Mouse (Mus musculus): Measurements from ENCODE around the gene Sec14l2. TPM values are rescaled to one million over a fixed set of nuclear protein-coding genes. Genes with fewer than 3 reads are reported as not detected.

The Sec14l2 gene
- polyA plus RNA-seq (2016; fragmentation: Nextera tagmentation; extraction: Ambion mirVana) = 0.94 and 2.1 TPM in 2 replicates

- no peak for DNase-seq (ENCODE audit: low spot score)
- WGBS = 70% methylated on average over 10 of the region's 10 CpGs
- Histone ChIP-seq H3K9me3 (no peaks in the 10 kb centered on the region; the same call in none of the 2 replicates), H3K27me3 (ENCODE audit: insufficient read depth, poor library complexity, severe bottlenecking) (peaks cover 38% of the 10 kb centered on the region), H3K4me1 (peaks cover 26% of the 10 kb centered on the region), H3K27ac (no peak within 1 kb of the TSS), H3K4me3 (no peak within 1 kb of the TSS), H3K36me3 (no peaks in the 10 kb centered on the region)
These were observed at the start of gene Sec14l2 for GRCm38 (mm10) chr11:4122742-4123579. Gene Sec14l2 (minus strand): TSS chr11:4123415.

- Histone ChIP-seq H3K9me3 (no peaks in the 10 kb centered on the region), H3K27ac (no peak overlapping the region), H3K4me3 (no peak overlapping the region), H3K4me1 (peaks cover 6% of the 10 kb centered on the region), H3K36me3 (peaks cover 99% of the 10 kb centered on the region), H3K27me3 (ENCODE audit: insufficient read depth, poor library complexity, severe bottlenecking) (no peaks in the 10 kb centered on the region)
- WGBS = 93% methylated on average over 7 of the region's 7 CpGs
- DNase-seq (ENCODE audit: low spot score) = no peak
These were observed 43.4 kb upstream of the Sec14l2 start for GRCm38 (mm10) chr11:4166467-4167090.

GRCm38 (mm10) chr11:4164701-4165100 lies 41.5 kb upstream of the Sec14l2 start:
- Histone ChIP-seq H3K36me3 (peaks cover 83% of the 10 kb centered on the region), H3K27me3 (ENCODE audit: insufficient read depth, poor library complexity, severe bottlenecking) (no peaks in the 10 kb centered on the region), H3K27ac (no peak overlapping the region), H3K9me3 (no peaks in the 10 kb centered on the region), H3K4me3 (no peak overlapping the region), H3K4me1 (peaks cover 17% of the 10 kb centered on the region)
- 83% methylated on average over 2 of the region's 2 CpGs for WGBS
- no peak for DNase-seq (ENCODE audit: low spot score)

GRCm38 (mm10) chr11:4160758-4161480 lies 37.7 kb upstream of the Sec14l2 start:
- 6% methylated on average over 15 of the region's 15 CpGs for WGBS
- H3K4me3 ChIP-seq = peak overlapping the region; percentile 73
- no peaks in the 10 kb centered on the region for H3K9me3 ChIP-seq
- H3K27me3 ChIP-seq (ENCODE audit: insufficient read depth, poor library complexity, severe bottlenecking) = no peaks in the 10 kb centered on the region
- DNase-seq (ENCODE audit: low spot score) = no peak
- H3K36me3 ChIP-seq = peaks cover 46% of the 10 kb centered on the region
- H3K27ac ChIP-seq = peak overlapping the region; percentile 95
- peaks cover 24% of the 10 kb centered on the region for H3K4me1 ChIP-seq

- Histone ChIP-seq H3K9me3 (no peaks in the 10 kb centered on the region), H3K36me3 (peaks cover 38% of the 10 kb centered on the region), H3K27ac (peak within 1 kb of the TSS; percentile 95), H3K27me3 (ENCODE audit: insufficient read depth, poor library complexity, severe bottlenecking) (no peaks in the 10 kb centered on the region), H3K4me3 (peak within 1 kb of the TSS; percentile 73), H3K4me1 (peaks cover 24% of the 10 kb centered on the region)
- DNase-seq (ENCODE audit: low spot score) = peak; percentile 96
- 2% methylated on average over 54 of the region's 54 CpGs for WGBS
These were observed 36.8 kb upstream of the Sec14l2 start, which contains the start of the genes Ccdc157 and Sf3a1 for GRCm38 (mm10) chr11:4159808-4160708. Gene Ccdc157 (minus strand): TSS chr11:4160293. Gene Sf3a1 (plus strand): TSS chr11:4160350.

- peaks cover 26% of the 10 kb centered on the region for H3K36me3 ChIP-seq
- H3K4me3 ChIP-seq = no peak overlapping the region
- H3K9me3 ChIP-seq = no peaks in the 10 kb centered on the region
- H3K4me1 ChIP-seq = peaks cover 24% of the 10 kb centered on the region
- 89% methylated on average over 3 of the region's 3 CpGs for WGBS
- DNase-seq (ENCODE audit: low spot score) = no peak
- H3K27me3 ChIP-seq (ENCODE audit: insufficient read depth, poor library complexity, severe bottlenecking) = no peaks in the 10 kb centered on the region
- H3K27ac ChIP-seq = no peak overlapping the region
These were observed 35.5 kb upstream of the Sec14l2 start for GRCm38 (mm10) chr11:4158676-4159075.

GRCm38 (mm10) chr11:4155641-4156040 lies 32.4 kb upstream of the Sec14l2 start:
- WGBS = 60% methylated on average over 5 of the region's 5 CpGs
- no peak for DNase-seq (ENCODE audit: low spot score)
- Histone ChIP-seq H3K27me3 (ENCODE audit: insufficient read depth, poor library complexity, severe bottlenecking) (no peaks in the 10 kb centered on the region), H3K36me3 (0 out of 2 replicates have a peak, but pooled peaks cover 2% of the 10 kb centered on the region), H3K4me1 (peaks cover 11% of the 10 kb centered on the region), H3K4me3 (no peak overlapping the region), H3K9me3 (no peaks in the 10 kb centered on the region), H3K27ac (no peak overlapping the region)

GRCm38 (mm10) chr11:4153694-4154093 lies 30.5 kb upstream of the Sec14l2 start:
- no peak overlapping the region for H3K27ac ChIP-seq
- 87% methylated on average over 7 of the region's 7 CpGs for WGBS
- no peaks in the 10 kb centered on the region for H3K27me3 ChIP-seq (ENCODE audit: insufficient read depth, poor library complexity, severe bottlenecking)
- H3K36me3 ChIP-seq = 0 out of 2 replicates have a peak, but pooled peaks cover 7% of the 10 kb centered on the region
- no peak overlapping the region for H3K4me3 ChIP-seq
- DNase-seq (ENCODE audit: low spot score) = no peak
- no peaks in the 10 kb centered on the region for H3K9me3 ChIP-seq
- 0 out of 2 replicates have a peak, but pooled peaks cover under 1% of the 10 kb centered on the region for H3K4me1 ChIP-seq

- Histone ChIP-seq H3K4me3 (no peak overlapping the region), H3K4me1 (peaks cover 8% of the 10 kb centered on the region), H3K9me3 (no peaks in the 10 kb centered on the region), H3K36me3 (peaks cover 7% of the 10 kb centered on the region; the same call in 1 of the 2 replicates), H3K27me3 (ENCODE audit: insufficient read depth, poor library complexity, severe bottlenecking) (0 out of 2 replicates have a peak, but pooled peaks cover 5% of the 10 kb centered on the region), H3K27ac (no peak overlapping the region)
- 81% methylated on average over 6 of the region's 6 CpGs for WGBS
- DNase-seq (ENCODE audit: low spot score) = no peak
These were observed 26.7 kb upstream of the Sec14l2 start for GRCm38 (mm10) chr11:4149886-4150285.

GRCm38 (mm10) chr11:4148536-4149156 lies 25.4 kb upstream of the Sec14l2 start:
- H3K27ac ChIP-seq = no peak overlapping the region
- no peak for DNase-seq (ENCODE audit: low spot score)
- H3K27me3 ChIP-seq (ENCODE audit: insufficient read depth, poor library complexity, severe bottlenecking) = 0 out of 2 replicates have a peak, but pooled peaks cover 5% of the 10 kb centered on the region
- no peak overlapping the region for H3K4me3 ChIP-seq
- H3K9me3 ChIP-seq = no peaks in the 10 kb centered on the region
- peaks cover 8% of the 10 kb centered on the region for H3K4me1 ChIP-seq
- peaks cover 14% of the 10 kb centered on the region for H3K36me3 ChIP-seq
- WGBS = 82% methylated on average over 9 of the region's 9 CpGs

- peaks cover 19% of the 10 kb centered on the region for H3K36me3 ChIP-seq
- WGBS = 78% methylated on average over 5 of the region's 5 CpGs
- 0 out of 2 replicates have a peak, but pooled peaks cover 5% of the 10 kb centered on the region for H3K27me3 ChIP-seq (ENCODE audit: insufficient read depth, poor library complexity, severe bottlenecking)
- H3K27ac ChIP-seq = no peak overlapping the region
- peaks cover 8% of the 10 kb centered on the region for H3K4me1 ChIP-seq
- H3K9me3 ChIP-seq = no peaks in the 10 kb centered on the region
- no peak for DNase-seq (ENCODE audit: low spot score)
- H3K4me3 ChIP-seq = no peak overlapping the region
These were observed 24.9 kb upstream of the Sec14l2 start for GRCm38 (mm10) chr11:4148120-4148519.
